Mouse (Mus musculus) lung, postnatal 14 days (tissue): ENCODE data around the gene Prr14.
"Not testable (repeated sequence)": the region's sequence is repeated elsewhere in the genome, so short reads cannot be mapped to it uniquely, and the experiment has no call there.

Experiments
- DNase-seq: peaks from one replicate; pipeline ENCODE4 v3.0.0; 2021

The Prr14 gene

GRCm38 (mm10) chr7:127473705-127474104, 14.3 kb downstream of the Prr14 start:
- DNase-seq, result no peak

GRCm38 (mm10) chr7:127474378-127475070, 15.1 kb downstream of the Prr14 start:
- DNase-seq, result no peak

- DNase-seq, result no peak
Measured at GRCm38 (mm10) chr7:127475186-127475740, 15.9 kb downstream of the Prr14 start.

GRCm38 (mm10) chr7:127476336-127476735, 16.9 kb downstream of the Prr14 start:
- DNase-seq, result no peak

- no peak for DNase-seq
Measured at GRCm38 (mm10) chr7:127476855-127477254, 17.4 kb downstream of the Prr14 start.

GRCm38 (mm10) chr7:127477687-127478634, 18.6 kb downstream of the Prr14 start:
- DNase-seq, result peak; percentile 99

GRCm38 (mm10) chr7:127478635-127479317, 19.4 kb downstream of the Prr14 start, which contains the start of gene Fbrs:
Gene Fbrs, plus strand, starts transcription at chr7:127479199.
- peak; percentile 97 for DNase-seq

GRCm38 (mm10) chr7:127479318-127480225, 20.2 kb downstream of the Prr14 start:
- no peak for DNase-seq

GRCm38 (mm10) chr7:127480321-127480720, 20.9 kb downstream of the Prr14 start:
- DNase-seq, result no peak

GRCm38 (mm10) chr7:127485416-127485815, 26.0 kb downstream of the Prr14 start:
- no peak for DNase-seq

- DNase-seq, result not testable (repeated sequence)
Measured at GRCm38 (mm10) chr7:127488364-127488763, 29.0 kb downstream of the Prr14 start.

GRCm38 (mm10) chr7:127489982-127490381, 30.6 kb downstream of the Prr14 start:
- no peak for DNase-seq

GRCm38 (mm10) chr7:127491846-127492245, 32.4 kb downstream of the Prr14 start:
- DNase-seq, result no peak

- no peak for DNase-seq
Measured at GRCm38 (mm10) chr7:127494648-127495047, 35.2 kb downstream of the Prr14 start.

GRCm38 (mm10) chr7:127497382-127497781, 38.0 kb downstream of the Prr14 start:
- DNase-seq, result no peak

GRCm38 (mm10) chr7:127498407-127498806, 39.0 kb downstream of the Prr14 start:
- peak; percentile 57 for DNase-seq

GRCm38 (mm10) chr7:127508291-127508690, 48.9 kb downstream of the Prr14 start:
- no peak for DNase-seq

GRCm38 (mm10) chr7:127509830-127510229, 50.4 kb downstream of the Prr14 start:
- DNase-seq, result not testable (repeated sequence)

- no peak for DNase-seq
Measured at GRCm38 (mm10) chr7:127511241-127511640, 51.8 kb downstream of the Prr14 start.

- peak; percentile 96 for DNase-seq
Measured at GRCm38 (mm10) chr7:127511808-127512230, 52.4 kb downstream of the Prr14 start, which contains the start of gene Srcap. Gene Srcap, plus strand, starts transcription at chr7:127511983.

GRCm38 (mm10) chr7:127512231-127513015, 53.0 kb downstream of the Prr14 start:
- peak; percentile 90 for DNase-seq
